Mouse (Mus musculus) olfactory bulb, adult 2 months (tissue): Measurements from ENCODE around the gene Stpg3.

Experiments used
- CTCF ChIP-seq: fragments of 200-500 bp; IDR thresholded peaks from 2 replicates; pipeline ENCODE4 v1.5.1; 2012; ENCODE audit warnings: low read depth, mild to moderate bottlenecking, low read length, moderate library complexity; ENCODE audit not compliant: insufficient read depth
- POLR2A ChIP-seq: fragments of 200-500 bp; IDR thresholded peaks from 2 replicates; pipeline ENCODE4 v1.6.1; 2012; ENCODE audit warnings: mild to moderate bottlenecking, low read depth, low read length, moderate library complexity; ENCODE audit not compliant: insufficient read depth

- TF ChIP-seq CTCF (no peak), POLR2A (no peak)
Observed at GRCm38 (mm10) chr2:25258887-25259286, 44.5 kb upstream of the Stpg3 start.
